Mouse (Mus musculus): ENCODE measurements around the gene Ddost. TPM values are rescaled to one million over a fixed set of nuclear protein-coding genes. Genes with fewer than 3 reads are reported as not detected.

Ddost gene
- polyA plus RNA-seq, 2 experiments: 342 to 344 TPM

- Histone ChIP-seq H3K4me2 (replicated peaks; ENCODE audit: low read depth, low read length, severe bottlenecking) (no peak overlapping the region), H3K4me1 (ENCODE audit: control insufficient read depth, insufficient read depth, low read length) (no peaks in the 10 kb centered on the region), H3K9ac (ENCODE audit: low read depth, low read length, severe bottlenecking) (no peak overlapping the region), H3K27ac (replicated peaks; ENCODE audit: low read depth, low read length) (no peak overlapping the region), H3K4me3 (replicated peaks; ENCODE audit: low read length) (no peak overlapping the region), H3K36me3 (ENCODE audit: control insufficient read depth, insufficient read depth, low read length) (no peaks in the 10 kb centered on the region), H3K27me3 (ENCODE audit: control insufficient read depth, insufficient read depth, low read length) (no peaks in the 10 kb centered on the region), H3K9me3 (ENCODE audit: control insufficient read depth, low read length) (no peaks in the 10 kb centered on the region)
- WGBS: 77% methylated on average over 7 of the region's 7 CpGs
- ATAC-seq (ENCODE audit: low FRiP score, low read depth): no peak
- DNase-seq (ENCODE audit: low spot score): no peak
- no peak for TF ChIP-seq POLR2A (IDR thresholded peaks at IDR 0.05; ENCODE audit: borderline replicate concordance, extremely low read depth, insufficient read depth, insufficient read length)
Measured at GRCm38 (mm10) chr4:138288691-138289090, 15.8 kb upstream of the Ddost start.

- Histone ChIP-seq H3K9me3 (ENCODE audit: control insufficient read depth, low read length) (no peaks in the 10 kb centered on the region), H3K4me2 (replicated peaks; ENCODE audit: low read depth, low read length, severe bottlenecking) (no peak overlapping the region), H3K27ac (replicated peaks; ENCODE audit: low read depth, low read length) (no peak overlapping the region), H3K4me3 (replicated peaks; ENCODE audit: low read length) (no peak overlapping the region), H3K9ac (ENCODE audit: low read depth, low read length, severe bottlenecking) (no peak overlapping the region), H3K4me1 (ENCODE audit: control insufficient read depth, insufficient read depth, low read length) (no peaks in the 10 kb centered on the region), H3K27me3 (ENCODE audit: control insufficient read depth, insufficient read depth, low read length) (no peaks in the 10 kb centered on the region), H3K36me3 (ENCODE audit: control insufficient read depth, insufficient read depth, low read length) (no peaks in the 10 kb centered on the region)
- no peak for DNase-seq (ENCODE audit: low spot score)
- ATAC-seq (ENCODE audit: low FRiP score, low read depth): no peak
- TF ChIP-seq POLR2A (IDR thresholded peaks at IDR 0.05; ENCODE audit: borderline replicate concordance, extremely low read depth, insufficient read depth, insufficient read length): no peak
- 91% methylated on average over 13 of the region's 13 CpGs for WGBS
Measured at GRCm38 (mm10) chr4:138292028-138292427, 12.5 kb upstream of the Ddost start.

- no peak for TF ChIP-seq POLR2A (IDR thresholded peaks at IDR 0.05; ENCODE audit: borderline replicate concordance, extremely low read depth, insufficient read depth, insufficient read length)
- Histone ChIP-seq H3K27me3 (ENCODE audit: control insufficient read depth, insufficient read depth, low read length) (no peaks in the 10 kb centered on the region), H3K27ac (replicated peaks; ENCODE audit: low read depth, low read length) (no peak overlapping the region), H3K4me2 (replicated peaks; ENCODE audit: low read depth, low read length, severe bottlenecking) (no peak overlapping the region), H3K9me3 (ENCODE audit: control insufficient read depth, low read length) (no peaks in the 10 kb centered on the region), H3K36me3 (ENCODE audit: control insufficient read depth, insufficient read depth, low read length) (no peaks in the 10 kb centered on the region), H3K4me3 (replicated peaks; ENCODE audit: low read length) (no peak overlapping the region), H3K4me1 (ENCODE audit: control insufficient read depth, insufficient read depth, low read length) (no peaks in the 10 kb centered on the region), H3K9ac (ENCODE audit: low read depth, low read length, severe bottlenecking) (no peak overlapping the region)
- ATAC-seq (ENCODE audit: low FRiP score, low read depth): no peak
- DNase-seq (ENCODE audit: low spot score): no peak
- 71% methylated on average over 17 of the region's 18 CpGs for WGBS
Measured at GRCm38 (mm10) chr4:138293261-138293948, 11.1 kb upstream of the Ddost start.

- TF ChIP-seq POLR2A (IDR thresholded peaks at IDR 0.05; ENCODE audit: borderline replicate concordance, extremely low read depth, insufficient read depth, insufficient read length): no peak
- DNase-seq (ENCODE audit: low spot score) (no peak), ATAC-seq (ENCODE audit: low FRiP score, low read depth) (no peak)
- Histone ChIP-seq H3K9ac (ENCODE audit: low read depth, low read length, severe bottlenecking) (no peak overlapping the region), H3K4me1 (ENCODE audit: control insufficient read depth, insufficient read depth, low read length) (no peaks in the 10 kb centered on the region), H3K27me3 (ENCODE audit: control insufficient read depth, insufficient read depth, low read length) (no peaks in the 10 kb centered on the region), H3K9me3 (ENCODE audit: control insufficient read depth, low read length) (no peaks in the 10 kb centered on the region), H3K4me3 (replicated peaks; ENCODE audit: low read length) (no peak overlapping the region), H3K36me3 (ENCODE audit: control insufficient read depth, insufficient read depth, low read length) (no peaks in the 10 kb centered on the region), H3K4me2 (replicated peaks; ENCODE audit: low read depth, low read length, severe bottlenecking) (no peak overlapping the region), H3K27ac (replicated peaks; ENCODE audit: low read depth, low read length) (no peak overlapping the region)
- 88% methylated on average over 6 of the region's 14 CpGs for WGBS
Measured at GRCm38 (mm10) chr4:138293949-138294550, 10.5 kb upstream of the Ddost start.

GRCm38 (mm10) chr4:138301271-138301780, 3.2 kb upstream of the Ddost start:
- Histone ChIP-seq H3K4me3 (replicated peaks; ENCODE audit: low read length) (no peak overlapping the region), H3K4me1 (ENCODE audit: control insufficient read depth, insufficient read depth, low read length) (peaks cover 16% of the 10 kb centered on the region), H3K27me3 (ENCODE audit: control insufficient read depth, insufficient read depth, low read length) (no peaks in the 10 kb centered on the region), H3K9me3 (ENCODE audit: control insufficient read depth, low read length) (no peaks in the 10 kb centered on the region), H3K9ac (ENCODE audit: low read depth, low read length, severe bottlenecking) (no peak overlapping the region), H3K4me2 (replicated peaks; ENCODE audit: low read depth, low read length, severe bottlenecking) (no peak overlapping the region), H3K27ac (replicated peaks; ENCODE audit: low read depth, low read length) (no peak overlapping the region), H3K36me3 (ENCODE audit: control insufficient read depth, insufficient read depth, low read length) (no peaks in the 10 kb centered on the region)
- DNase-seq (ENCODE audit: low spot score) (no peak), ATAC-seq (ENCODE audit: low FRiP score, low read depth) (no peak)
- TF ChIP-seq POLR2A (IDR thresholded peaks at IDR 0.05; ENCODE audit: borderline replicate concordance, extremely low read depth, insufficient read depth, insufficient read length): no peak
- WGBS: 85% methylated on average over 10 of the region's 10 CpGs

Data from limb, embryonic 14.5 days (tissue).